Mouse (Mus musculus) cerebellum, postnatal 25 days (tissue): ENCODE measurements around the gene Kiss1.

Experiments used
- DNase-seq, 2 experiments: peaks; one replicate each; pipeline ENCODE4 v3.0.0; 2021; ENCODE audit warnings: mixed read lengths in 2 of 2

Gene Kiss1

DNA sequence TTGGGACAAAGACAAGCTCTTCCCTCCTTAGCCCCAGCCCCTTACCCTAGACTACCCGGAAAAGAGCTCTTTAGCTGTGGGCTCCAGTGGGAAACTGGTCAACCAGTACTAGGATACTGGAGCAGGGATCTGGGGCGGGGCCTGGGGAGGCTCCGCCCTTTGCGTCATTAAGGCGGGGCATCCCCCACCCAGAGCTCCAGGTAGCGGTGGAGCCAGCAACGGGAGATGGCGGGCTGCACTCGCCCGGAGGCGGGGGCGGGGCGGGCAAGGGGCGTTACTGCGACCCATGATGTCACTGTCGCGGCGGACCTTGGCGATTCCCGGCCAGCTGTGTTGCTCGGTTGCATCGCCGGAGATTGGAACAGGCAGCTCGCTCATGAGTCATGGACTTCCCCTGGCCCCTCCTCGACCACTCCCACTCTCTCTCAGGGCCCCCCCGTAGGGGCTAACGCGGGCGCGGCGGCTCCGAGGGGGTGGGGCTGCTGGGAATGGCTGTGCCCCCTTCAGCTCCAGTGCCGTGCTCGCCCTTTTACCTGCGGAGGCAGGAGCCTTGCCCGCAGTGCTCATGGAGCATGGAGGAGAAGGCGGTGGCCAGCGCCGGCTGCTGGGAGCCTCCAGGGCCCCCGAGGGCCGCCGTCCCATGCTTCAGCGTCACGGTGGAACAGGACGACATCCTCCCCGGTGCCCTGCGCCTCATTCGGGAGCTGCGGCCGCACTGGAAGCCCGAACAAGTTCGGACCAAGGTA, 41.8 kb downstream of the Kiss1 start, which contains the start of gene Etnk2:
Gene Etnk2 (plus strand): TSS at position 297 of the 746 bp plus-strand sequence.
- peak; percentile 66 to 77 for DNase-seq

DNA sequence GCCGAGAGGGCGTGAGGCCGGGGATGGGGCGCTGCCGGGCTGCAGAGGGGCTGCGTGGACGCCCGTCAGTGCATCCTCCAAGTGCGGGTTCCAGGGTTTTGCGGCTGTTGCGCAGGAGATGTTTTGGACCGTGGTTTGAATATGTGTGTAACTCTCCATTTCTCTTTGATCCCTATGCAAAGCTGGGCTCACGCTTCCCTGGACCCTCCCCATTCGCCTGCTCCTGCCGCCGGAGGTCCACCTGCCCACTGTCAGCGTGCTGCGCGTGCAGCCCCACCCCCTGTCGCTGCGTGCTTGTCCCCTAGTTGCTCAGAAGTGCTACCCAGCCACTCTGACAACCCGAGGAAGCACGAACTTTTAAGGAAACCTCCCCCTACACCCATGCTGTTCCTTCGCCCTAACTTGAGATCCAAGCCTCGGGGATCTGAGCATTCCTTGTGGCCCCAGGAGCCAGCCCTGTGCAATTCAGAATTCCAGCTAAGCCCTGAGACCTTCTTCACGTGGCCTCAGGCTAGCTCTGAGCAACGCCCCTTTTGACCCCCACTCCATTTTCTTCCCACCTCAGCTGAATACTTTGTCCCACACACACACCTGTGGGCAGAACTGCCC, 42.5 kb downstream of the Kiss1 start:
- DNase-seq = no peak

DNA sequence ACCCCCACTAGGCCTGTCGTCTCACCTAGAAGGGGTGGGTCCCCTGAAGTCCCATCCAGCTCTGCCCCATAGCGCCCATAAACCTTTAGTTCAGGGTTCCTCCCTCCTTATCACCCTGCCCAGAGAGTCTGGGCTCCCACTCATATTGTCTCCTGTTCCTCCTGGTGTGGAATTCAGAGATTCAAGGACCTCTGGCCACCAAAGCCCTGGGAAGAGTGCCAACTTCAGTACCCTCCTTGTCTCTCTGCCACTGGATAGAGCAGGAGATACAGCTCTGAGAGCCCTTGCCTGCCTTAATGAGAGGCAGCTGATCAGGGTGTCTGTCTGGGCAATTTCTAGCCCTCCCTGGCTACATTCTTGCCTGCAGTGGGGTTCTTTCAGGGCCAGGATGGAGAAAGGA, 43.2 kb downstream of the Kiss1 start:
- no peak for DNase-seq

DNA sequence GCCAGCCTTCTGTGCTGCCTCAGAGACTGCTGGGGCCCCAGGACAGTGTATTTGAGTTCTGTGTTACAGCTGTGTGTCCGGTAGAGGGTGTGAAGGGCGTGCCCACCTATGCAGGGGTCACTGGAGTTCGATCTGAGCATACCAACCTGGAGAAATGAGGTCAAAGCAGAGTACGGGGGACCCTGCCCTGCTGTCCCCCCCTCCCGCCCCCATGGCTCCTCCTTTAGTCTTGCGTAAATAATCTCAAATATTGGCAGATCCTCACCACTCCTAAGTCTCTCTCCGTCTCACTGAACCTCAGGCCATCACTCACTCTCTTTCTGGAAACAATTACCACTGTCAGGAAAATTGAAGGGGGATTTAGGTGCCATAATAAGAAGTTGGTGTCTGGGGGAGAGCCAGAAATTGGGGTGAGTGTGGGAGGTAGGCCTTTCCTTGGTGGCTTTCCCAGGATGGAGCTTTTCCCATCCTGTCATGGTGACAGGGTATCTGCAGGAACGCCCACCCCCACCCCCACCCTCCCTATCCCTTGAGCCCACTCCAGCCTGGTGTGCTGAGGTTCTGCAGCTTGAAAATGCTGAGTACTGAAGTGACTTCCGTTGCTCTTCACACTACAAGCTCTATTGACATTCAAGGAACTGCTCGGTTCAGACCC, 45.4 kb downstream of the Kiss1 start:
- DNase-seq = no peak

DNA sequence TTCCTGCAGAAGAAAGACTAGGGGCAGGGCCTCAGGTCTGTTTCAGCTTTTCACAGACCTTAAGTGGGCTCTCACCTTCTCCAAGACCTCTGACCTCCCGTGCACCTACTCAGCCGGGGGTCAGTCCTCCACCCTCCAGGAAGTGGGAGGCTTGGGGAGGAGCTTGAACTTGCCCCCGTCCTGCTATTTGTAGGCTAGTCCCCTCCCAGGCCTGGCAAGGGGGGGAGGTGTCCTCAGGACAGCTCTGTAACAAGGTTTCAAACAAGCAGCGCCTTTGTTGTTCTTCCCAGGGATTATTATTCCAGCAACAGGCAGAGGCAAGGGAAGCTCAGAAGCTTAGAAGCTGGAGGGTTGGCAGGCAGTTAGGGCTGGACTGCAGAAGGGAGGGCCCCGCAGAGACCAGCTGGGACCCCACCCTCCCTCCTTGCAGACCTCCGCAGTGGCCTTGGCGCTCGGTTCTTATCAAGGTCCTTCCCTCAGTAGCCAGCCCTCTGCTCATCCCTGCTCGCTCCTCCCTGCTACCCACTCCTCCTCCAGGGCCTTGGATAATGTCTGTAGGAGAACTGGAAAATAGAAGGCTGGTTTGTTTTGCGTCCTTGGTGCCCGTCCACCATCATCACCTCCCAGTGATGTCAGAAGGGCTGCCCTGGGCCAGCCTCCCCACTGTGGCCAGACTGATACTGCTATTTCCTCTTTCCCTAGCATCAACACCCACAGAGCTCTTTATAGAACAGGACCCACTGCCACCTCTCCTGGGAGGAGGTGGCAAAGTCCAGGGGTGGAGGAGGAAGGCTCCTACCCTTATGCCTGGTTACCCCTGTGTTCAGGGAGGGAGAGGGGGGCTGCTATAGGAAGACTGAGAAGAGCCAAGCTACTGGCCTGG, 46.2 kb downstream of the Kiss1 start:
- no peak for DNase-seq

DNA sequence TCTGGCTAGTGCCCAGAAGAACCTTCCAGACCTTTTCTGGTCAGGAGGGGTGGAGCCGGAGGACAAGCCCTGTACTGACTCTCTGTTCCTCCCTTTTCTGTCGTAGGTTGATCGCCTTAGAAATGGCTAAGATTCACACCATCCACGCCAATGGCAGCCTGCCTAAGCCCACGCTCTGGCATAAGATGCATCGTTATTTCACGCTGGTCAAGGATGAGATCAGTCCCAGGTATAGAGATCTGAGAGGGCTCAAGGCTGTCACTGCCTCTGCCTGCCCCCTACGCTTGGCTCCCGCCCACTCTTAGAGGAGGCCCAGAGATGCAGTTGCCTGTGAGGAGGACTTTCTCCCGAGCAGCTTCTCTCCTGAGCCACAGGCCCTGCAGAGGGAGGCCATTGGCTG, 47.0 kb downstream of the Kiss1 start:
- DNase-seq = peak; percentile 50 to 57

DNA sequence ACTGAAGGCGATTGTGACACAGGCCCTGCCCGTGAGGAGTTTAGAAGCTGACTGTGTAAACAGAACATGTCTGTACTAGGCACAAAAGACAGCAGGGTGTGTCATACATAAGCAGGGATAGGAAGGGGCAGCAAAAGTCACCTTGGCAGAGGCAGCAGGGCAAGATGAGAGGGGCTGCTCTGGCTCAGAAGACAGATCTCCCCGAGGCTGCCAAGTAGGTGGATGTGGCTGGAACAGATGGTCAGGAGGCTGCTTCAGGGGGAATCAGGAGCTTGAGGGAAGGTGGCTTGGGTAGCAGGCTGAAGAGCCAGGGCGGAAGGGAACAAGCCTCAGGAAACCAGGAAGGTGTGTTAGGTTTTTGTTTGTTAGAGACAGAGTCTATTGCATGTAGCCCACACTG, 48.7 kb downstream of the Kiss1 start:
- no peak for DNase-seq

DNA sequence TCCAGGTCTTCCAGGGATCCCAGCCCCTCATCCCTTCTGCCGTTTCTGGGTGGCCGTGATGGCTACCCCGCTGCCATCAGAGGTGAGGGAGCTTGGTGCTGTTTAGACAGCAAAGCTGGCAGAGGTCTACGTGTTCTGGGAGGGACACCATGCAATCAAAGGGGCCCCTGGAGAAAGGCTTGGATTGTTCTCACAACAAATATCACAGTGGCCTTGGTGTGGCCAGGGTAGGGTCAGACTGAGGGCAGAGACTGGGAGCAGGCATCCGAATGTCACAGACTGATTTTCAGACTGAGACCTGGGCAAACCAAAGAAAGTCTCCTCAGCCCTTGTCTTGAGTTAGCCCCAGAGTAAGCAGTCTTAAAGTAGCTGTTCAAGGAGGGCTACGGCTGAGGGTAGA, 49.8 kb downstream of the Kiss1 start:
- no peak for DNase-seq

DNA sequence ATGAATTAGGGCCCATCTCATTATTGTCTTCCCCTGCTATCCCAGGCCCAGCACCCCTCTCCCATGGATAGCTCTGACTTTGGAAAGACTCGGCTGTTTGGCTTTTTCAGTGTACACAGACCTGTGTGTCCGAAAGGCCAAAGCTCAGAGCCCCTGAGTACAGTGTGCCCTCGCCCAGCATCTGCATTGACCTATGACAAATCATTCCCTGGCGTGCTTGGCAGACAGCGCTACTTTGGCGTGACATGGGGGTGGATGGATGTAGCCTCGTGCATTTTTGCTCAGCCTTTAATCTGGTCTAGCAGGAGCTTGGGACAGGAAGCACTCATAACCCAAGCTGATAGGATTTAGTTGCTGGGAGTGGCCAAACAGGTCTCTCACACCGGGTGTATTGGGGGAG, 50.4 kb downstream of the Kiss1 start:
- no peak for DNase-seq

DNA sequence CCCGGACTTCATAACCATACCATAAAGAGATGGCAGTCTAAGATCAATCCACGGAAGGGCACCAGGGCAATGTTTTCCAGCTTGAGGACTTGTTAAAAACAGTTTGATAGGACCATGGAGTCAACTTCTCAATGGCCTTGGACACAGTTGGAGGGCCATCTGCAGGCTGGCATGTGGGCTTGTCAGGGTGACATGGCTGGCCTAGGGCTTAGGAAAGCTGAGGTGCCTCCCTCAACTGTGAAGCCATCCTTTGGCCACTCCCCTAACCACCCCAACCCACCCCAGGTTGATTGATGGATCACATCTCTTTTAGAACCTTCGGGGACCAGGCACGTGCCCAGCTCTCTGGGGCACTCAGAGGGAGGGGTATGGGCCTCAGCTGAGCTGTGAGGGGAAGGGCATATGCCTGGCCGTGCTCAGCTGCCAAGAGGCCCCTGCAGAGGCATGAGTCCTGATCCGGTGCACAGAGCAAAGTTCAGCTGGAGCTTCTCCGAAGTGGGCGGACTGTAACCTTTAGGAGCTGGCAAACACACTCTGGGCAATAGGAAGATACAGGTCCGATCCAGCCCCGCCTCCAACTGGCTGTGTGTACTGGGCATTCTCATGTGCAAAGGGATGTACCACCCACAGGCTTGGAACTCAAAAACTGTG, 54.1 kb downstream of the Kiss1 start:
- DNase-seq = no peak

DNA sequence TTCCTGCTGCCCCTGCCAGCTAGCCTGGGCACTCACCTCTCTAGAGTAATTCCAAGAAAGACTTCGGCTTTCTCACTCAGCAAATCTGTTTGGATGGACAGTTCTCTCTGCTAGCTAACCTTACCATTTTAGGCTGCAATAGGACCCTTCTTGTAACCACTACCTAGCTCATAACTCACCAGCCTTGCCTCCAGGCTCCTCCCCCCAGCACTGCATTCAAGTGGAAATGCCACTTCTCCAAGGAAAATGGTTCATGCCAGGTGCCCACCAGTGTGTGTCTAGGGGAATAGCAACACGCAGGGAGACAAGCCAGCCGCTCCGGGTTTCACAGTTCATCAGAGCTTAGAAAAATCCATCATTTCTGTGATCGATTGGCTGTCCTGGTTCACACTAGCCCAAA, 55.9 kb downstream of the Kiss1 start:
- DNase-seq = no peak
